Mouse (Mus musculus): ENCODE results near the gene Sgpp1.
"Not testable (repeated sequence)": the region's sequence is repeated elsewhere in the genome, so short reads cannot be mapped to it uniquely, and the experiment has no call there.

Sgpp1 gene

DNA sequence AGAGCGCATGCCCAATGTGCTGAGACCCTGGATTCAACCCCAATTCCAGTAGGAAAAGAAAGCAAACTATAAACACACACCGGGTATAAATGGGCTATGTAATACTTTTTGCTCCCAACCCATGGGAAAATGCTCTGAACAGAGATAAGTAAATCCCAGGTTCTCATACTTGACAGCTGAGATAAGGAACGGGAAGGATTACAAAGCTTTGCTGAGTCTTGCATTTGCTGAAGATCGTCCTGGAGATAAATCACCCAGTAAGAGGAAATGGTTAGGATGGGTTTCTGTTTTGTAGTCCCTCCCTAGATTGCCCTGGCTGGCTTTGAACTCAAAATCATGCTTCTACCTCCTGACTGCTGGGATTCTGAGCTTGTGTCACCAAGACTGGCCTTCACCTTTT, 48.2 kb downstream of the Sgpp1 start:
- no peaks in the 10 kb centered on the region for H3K36me3 ChIP-seq (ENCODE audit: control insufficient read depth, insufficient read depth, low read length, poor library complexity, severe bottlenecking)

DNA sequence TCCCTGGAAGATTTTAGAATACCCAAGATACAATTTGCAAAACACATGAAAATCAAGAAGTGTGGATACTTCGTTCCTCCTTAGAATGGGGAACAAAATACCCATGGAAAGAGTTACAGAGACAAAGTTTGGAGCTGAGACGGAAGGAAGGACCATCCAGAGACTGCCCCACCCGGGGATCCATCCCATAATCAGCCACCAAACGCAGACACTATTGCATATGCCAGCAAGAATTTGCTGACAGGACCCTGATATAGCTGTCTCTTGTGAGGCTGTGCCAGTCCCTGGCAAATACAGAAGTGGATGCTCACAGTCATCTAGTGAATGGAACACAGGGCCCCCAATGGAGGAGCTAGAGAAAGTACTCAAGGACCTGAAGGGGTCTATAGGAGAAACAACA, 51.5 kb downstream of the Sgpp1 start:
- not testable (repeated sequence) for DNase-seq (ENCODE audit: low read depth, low spot score); H3K36me3 ChIP-seq (ENCODE audit: control insufficient read depth, insufficient read depth, low read length, poor library complexity, severe bottlenecking); H3K27me3 ChIP-seq (ENCODE audit: control insufficient read depth, insufficient read depth, low read length, poor library complexity, severe bottlenecking)

More for the DNA sequence above, 48.2 kb downstream of the Sgpp1 start:
- DNase-seq (ENCODE audit: low read depth, low spot score): no peak
- no peaks in the 10 kb centered on the region for H3K27me3 ChIP-seq (ENCODE audit: control insufficient read depth, insufficient read depth, low read length, poor library complexity, severe bottlenecking)

- H3K36me3 ChIP-seq (ENCODE audit: control insufficient read depth, insufficient read depth, low read length, poor library complexity, severe bottlenecking): no peaks in the 10 kb centered on the region
- H3K27me3 ChIP-seq (ENCODE audit: control insufficient read depth, insufficient read depth, low read length, poor library complexity, severe bottlenecking): no peaks in the 10 kb centered on the region
- no peak for DNase-seq (ENCODE audit: low read depth, low spot score)
Measured at GRCm38 (mm10) chr12:75683598-75683997, 51.9 kb downstream of the Sgpp1 start.

- Histone ChIP-seq H3K27me3 (ENCODE audit: control insufficient read depth, insufficient read depth, low read length, poor library complexity, severe bottlenecking) (no peaks in the 10 kb centered on the region), H3K36me3 (ENCODE audit: control insufficient read depth, insufficient read depth, low read length, poor library complexity, severe bottlenecking) (no peaks in the 10 kb centered on the region)
- no peak for DNase-seq (ENCODE audit: low read depth, low spot score)
Measured at GRCm38 (mm10) chr12:75682842-75683241, 52.7 kb downstream of the Sgpp1 start.

GRCm38 (mm10) chr12:75681101-75681500, 54.4 kb downstream of the Sgpp1 start:
- DNase-seq (ENCODE audit: low read depth, low spot score): no peak
- Histone ChIP-seq H3K27me3 (ENCODE audit: control insufficient read depth, insufficient read depth, low read length, poor library complexity, severe bottlenecking) (no peaks in the 10 kb centered on the region), H3K36me3 (ENCODE audit: control insufficient read depth, insufficient read depth, low read length, poor library complexity, severe bottlenecking) (no peaks in the 10 kb centered on the region)

- Histone ChIP-seq H3K36me3 (ENCODE audit: control insufficient read depth, insufficient read depth, low read length, poor library complexity, severe bottlenecking) (no peaks in the 10 kb centered on the region), H3K27me3 (ENCODE audit: control insufficient read depth, insufficient read depth, low read length, poor library complexity, severe bottlenecking) (no peaks in the 10 kb centered on the region)
- DNase-seq (ENCODE audit: low read depth, low spot score): no peak
Measured at GRCm38 (mm10) chr12:75678393-75678792, 57.1 kb downstream of the Sgpp1 start.

- Histone ChIP-seq H3K36me3 (ENCODE audit: control insufficient read depth, insufficient read depth, low read length, poor library complexity, severe bottlenecking) (no peaks in the 10 kb centered on the region), H3K27me3 (ENCODE audit: control insufficient read depth, insufficient read depth, low read length, poor library complexity, severe bottlenecking) (no peaks in the 10 kb centered on the region)
- DNase-seq (ENCODE audit: low read depth, low spot score): no peak
Measured at GRCm38 (mm10) chr12:75672630-75673029, 62.9 kb downstream of the Sgpp1 start.

DNA sequence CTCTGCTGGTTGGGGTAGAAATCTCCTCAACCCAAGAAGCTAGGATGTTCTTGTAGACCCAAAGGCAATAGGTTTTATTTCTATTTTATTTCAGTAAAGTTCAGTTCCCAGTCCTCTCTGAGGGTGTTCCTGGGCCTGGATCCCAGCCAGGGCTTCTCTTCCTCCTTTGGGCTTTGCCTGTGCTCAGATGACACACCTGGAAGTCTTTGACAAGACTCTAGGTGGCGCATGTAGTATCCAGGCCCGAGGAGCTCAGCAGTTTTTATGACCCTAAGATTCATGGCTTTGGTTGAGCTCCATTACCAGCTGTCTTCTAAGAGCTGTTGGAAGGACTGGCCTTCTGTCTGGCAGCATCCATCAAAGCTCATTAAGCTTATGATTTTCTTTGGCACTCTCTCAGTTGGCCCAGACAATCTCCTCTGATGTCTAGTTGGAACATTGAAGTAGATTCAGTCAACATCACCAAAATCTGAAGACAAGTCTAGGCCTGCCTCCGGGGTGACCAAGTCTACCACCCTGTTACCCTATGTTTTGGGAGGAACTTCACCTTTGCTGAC, 63.7 kb downstream of the Sgpp1 start:
- Histone ChIP-seq H3K27me3 (ENCODE audit: control insufficient read depth, insufficient read depth, low read length, poor library complexity, severe bottlenecking) (no peaks in the 10 kb centered on the region), H3K36me3 (ENCODE audit: control insufficient read depth, insufficient read depth, low read length, poor library complexity, severe bottlenecking) (no peaks in the 10 kb centered on the region)
- peak; percentile 36 for DNase-seq (ENCODE audit: low read depth, low spot score)

DNA sequence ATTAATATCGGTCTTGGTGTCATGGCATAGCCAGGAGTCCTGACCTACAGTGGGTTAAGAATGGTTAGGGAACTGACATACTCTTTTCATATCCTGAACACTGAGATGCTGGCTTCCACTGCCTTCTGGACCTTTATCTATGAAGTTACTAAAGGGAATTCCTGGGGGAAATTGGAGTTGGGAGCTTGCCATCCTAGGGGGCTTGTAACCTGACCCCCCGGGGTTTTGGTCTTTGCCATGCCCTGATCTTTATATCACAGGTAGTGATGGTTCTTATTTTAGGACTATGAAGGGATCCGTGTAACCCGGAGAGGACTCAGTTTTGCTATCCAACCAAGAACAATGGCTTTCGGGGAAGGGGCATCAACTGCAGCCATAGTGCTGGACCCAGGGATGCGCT, 64.9 kb downstream of the Sgpp1 start:
- no peaks in the 10 kb centered on the region for H3K36me3 ChIP-seq (ENCODE audit: control insufficient read depth, insufficient read depth, low read length, poor library complexity, severe bottlenecking)
- DNase-seq (ENCODE audit: low read depth, low spot score): no peak
- no peaks in the 10 kb centered on the region for H3K27me3 ChIP-seq (ENCODE audit: control insufficient read depth, insufficient read depth, low read length, poor library complexity, severe bottlenecking)

GRCm38 (mm10) chr12:75669258-75670106, 66.0 kb downstream of the Sgpp1 start, which contains the start of gene Wdr89:
Wdr89 (minus strand) TSS chr12:75669537.
- no peaks in the 10 kb centered on the region for H3K36me3 ChIP-seq (ENCODE audit: control insufficient read depth, insufficient read depth, low read length, poor library complexity, severe bottlenecking)
- peak; percentile 100 for DNase-seq (ENCODE audit: low read depth, low spot score)
- no peaks in the 10 kb centered on the region for H3K27me3 ChIP-seq (ENCODE audit: control insufficient read depth, insufficient read depth, low read length, poor library complexity, severe bottlenecking)

DNA sequence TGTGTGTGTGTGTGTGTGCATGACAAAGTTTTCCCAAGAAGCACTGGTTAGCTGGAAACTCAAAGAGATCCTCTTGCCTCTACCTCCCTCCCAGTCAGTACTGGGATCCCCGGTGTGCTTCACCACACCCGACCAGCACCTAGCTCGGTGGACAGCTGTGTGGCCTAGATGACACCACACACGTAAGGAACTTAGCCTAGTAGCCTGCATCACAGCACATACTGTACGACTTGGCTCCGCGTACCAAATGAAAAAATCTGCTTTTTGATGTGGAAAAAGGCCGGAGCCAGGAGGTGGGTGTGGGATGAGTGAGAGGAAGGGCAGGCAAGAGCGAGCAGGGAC, 66.6 kb downstream of the Sgpp1 start:
- H3K36me3 ChIP-seq (ENCODE audit: control insufficient read depth, insufficient read depth, low read length, poor library complexity, severe bottlenecking): no peaks in the 10 kb centered on the region
- no peaks in the 10 kb centered on the region for H3K27me3 ChIP-seq (ENCODE audit: control insufficient read depth, insufficient read depth, low read length, poor library complexity, severe bottlenecking)
- DNase-seq (ENCODE audit: low read depth, low spot score): no peak

- DNase-seq (ENCODE audit: low read depth, low spot score): no peak
- Histone ChIP-seq H3K27me3 (ENCODE audit: control insufficient read depth, insufficient read depth, low read length, poor library complexity, severe bottlenecking) (no peaks in the 10 kb centered on the region), H3K36me3 (ENCODE audit: control insufficient read depth, insufficient read depth, low read length, poor library complexity, severe bottlenecking) (no peaks in the 10 kb centered on the region)
Measured at GRCm38 (mm10) chr12:75668221-75668620, 67.3 kb downstream of the Sgpp1 start.

GRCm38 (mm10) chr12:75666939-75667338, 68.6 kb downstream of the Sgpp1 start:
- DNase-seq (ENCODE audit: low read depth, low spot score): no peak
- H3K27me3 ChIP-seq (ENCODE audit: control insufficient read depth, insufficient read depth, low read length, poor library complexity, severe bottlenecking): no peaks in the 10 kb centered on the region
- H3K36me3 ChIP-seq (ENCODE audit: control insufficient read depth, insufficient read depth, low read length, poor library complexity, severe bottlenecking): no peaks in the 10 kb centered on the region

- no peak for DNase-seq (ENCODE audit: low read depth, low spot score)
- Histone ChIP-seq H3K36me3 (ENCODE audit: control insufficient read depth, insufficient read depth, low read length, poor library complexity, severe bottlenecking) (no peaks in the 10 kb centered on the region), H3K27me3 (ENCODE audit: control insufficient read depth, insufficient read depth, low read length, poor library complexity, severe bottlenecking) (no peaks in the 10 kb centered on the region)
Measured at GRCm38 (mm10) chr12:75664516-75664810, 71.1 kb downstream of the Sgpp1 start.
